In the genomic region with DNA sequence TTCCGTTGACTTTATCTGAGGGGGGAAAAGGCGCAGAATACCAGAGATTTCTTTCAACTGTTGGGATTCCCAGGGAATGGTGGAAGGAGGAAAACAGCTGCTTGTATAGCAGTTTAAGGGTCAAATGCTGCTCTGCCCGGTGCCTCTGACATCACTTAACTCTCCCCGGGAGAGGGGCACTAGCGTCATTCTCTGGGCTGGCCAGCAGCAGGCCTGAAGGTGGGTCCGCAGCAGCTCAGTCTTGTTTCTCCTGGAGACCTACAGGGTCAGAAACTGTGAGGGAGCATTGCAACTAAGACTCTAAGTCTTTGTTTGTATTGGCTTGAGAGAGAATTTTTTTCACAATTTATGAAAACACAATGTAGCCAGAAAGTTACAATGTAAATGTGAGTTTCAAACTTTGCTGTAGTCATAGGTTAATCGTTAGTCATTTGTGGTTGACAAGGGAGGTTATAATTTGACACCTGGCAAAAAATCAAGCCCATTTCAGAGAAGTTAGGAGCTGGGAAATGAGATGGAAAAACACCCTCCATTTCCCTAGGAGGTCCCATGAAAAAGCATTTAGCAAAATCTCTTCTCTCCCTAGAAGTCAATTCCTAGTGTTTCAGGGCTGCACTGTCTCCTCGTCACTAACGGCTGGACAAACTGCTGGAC, we compare ENCODE assay signal across 18 mouse cellular contexts.
DNase-seq lines count a peak whose midpoint lies in the region; ATAC-seq and TF ChIP-seq lines count a peak whose summit lies in the region.
"Had no signal": no experiment of that assay in that cellular context is flagged by ENCODE, and none has a peak within 500 bp of the region (broad histone marks: within the 10 kb centered on the region; RNA-seq: fewer than 3 reads in every experiment).

No protein-coding gene starts in this region.

- 0 out of 2 replicates have a peak, but pooled peaks have one; percentile 39 for ATAC-seq in limb, embryonic 11.5 days (ENCODE audit: insufficient number of reproducible peaks, low FRiP score, low TSS enrichment, low read depth)
- 0 out of 2 replicates have a peak, but pooled peaks have one; percentile 68 for ATAC-seq in kidney, postnatal 0 days (replicated peaks; ENCODE audit: low FRiP score, low read depth)
- ATAC-seq: intestine, postnatal 0 days had no signal

- WGBS in limb, embryonic 11.5 days, result 36% methylated on average over 9 of the region's 9 CpGs
- 47% methylated on average over 9 of the region's 9 CpGs for WGBS in limb, embryonic 10.5 days
- 24% methylated on average over 9 of the region's 9 CpGs for WGBS in kidney, postnatal 0 days

- 0 out of 2 replicates have a peak overlapping the region, but pooled peaks have one; percentile 22 for H3K27ac ChIP-seq in limb, embryonic 11.5 days (replicated peaks; ENCODE audit: low read depth, low read length)
- H3K27ac ChIP-seq in limb, embryonic 10.5 days, result no peak overlapping the region
- H3K27ac ChIP-seq in kidney, postnatal 0 days, result 0 out of 2 replicates have a peak overlapping the region, but pooled peaks have one; percentile 13
- H3K27ac ChIP-seq: forebrain, embryonic 10.5 days; gastrocnemius, adult 2 months; liver, embryonic 13.5 days; midbrain, embryonic 10.5 days had no signal

- no peak overlapping the region for H3K4me2 ChIP-seq in limb, embryonic 11.5 days (ENCODE audit: low read depth, severe bottlenecking)
- H3K4me2 ChIP-seq in kidney, postnatal 0 days (ENCODE audit: low read length), result no peak overlapping the region
- H3K4me2 ChIP-seq: heart, embryonic 11.5 days; liver, embryonic 13.5 days had no signal

- H3K9ac ChIP-seq in limb, embryonic 11.5 days (ENCODE audit: low read length), result no peak overlapping the region
- H3K9ac ChIP-seq in kidney, postnatal 0 days (ENCODE audit: low read depth, low read length), result no peak overlapping the region
- H3K9ac ChIP-seq: liver, embryonic 13.5 days had no signal

- no peaks in the 10 kb centered on the region for H3K9me3 ChIP-seq in limb, embryonic 11.5 days (ENCODE audit: control insufficient read depth, low read length)
- no peaks in the 10 kb centered on the region for H3K9me3 ChIP-seq in limb, embryonic 10.5 days (replicated peaks)
- H3K9me3 ChIP-seq in kidney, postnatal 0 days (replicated peaks; ENCODE audit: low read length), result no peaks in the 10 kb centered on the region
- H3K9me3 ChIP-seq: forebrain, embryonic 10.5 days; G1E; liver, embryonic 13.5 days; midbrain, embryonic 10.5 days had no signal

- H3K36me3 ChIP-seq in limb, embryonic 11.5 days (ENCODE audit: control insufficient read depth, insufficient read depth, low read length), result no peaks in the 10 kb centered on the region
- H3K36me3 ChIP-seq in limb, embryonic 10.5 days, result no peaks in the 10 kb centered on the region
- H3K36me3 ChIP-seq in kidney, postnatal 0 days (ENCODE audit: insufficient read depth, low read length), result no peaks in the 10 kb centered on the region
- H3K36me3 ChIP-seq: forebrain, embryonic 10.5 days; G1E; liver, embryonic 13.5 days; midbrain, embryonic 10.5 days had no signal

- TF ChIP-seq CTCF in kidney, postnatal 0 days (IDR thresholded peaks at IDR 0.05; ENCODE audit: low read depth), result no peak

- no peaks in the 10 kb centered on the region for H3K27me3 ChIP-seq in limb, embryonic 11.5 days (ENCODE audit: control insufficient read depth, insufficient read depth, low read length)
- peaks cover 3% of the 10 kb centered on the region; the same call in 1 of the 2 replicates for H3K27me3 ChIP-seq in limb, embryonic 10.5 days (ENCODE audit: low read depth, poor library complexity, severe bottlenecking)
- no peaks in the 10 kb centered on the region for H3K27me3 ChIP-seq in kidney, postnatal 0 days (ENCODE audit: insufficient read depth, low read length)
- H3K27me3 ChIP-seq: liver, embryonic 13.5 days had no signal

- H3K4me1 ChIP-seq in limb, embryonic 11.5 days (ENCODE audit: control insufficient read depth, insufficient read depth, low read length), result no peaks in the 10 kb centered on the region
- H3K4me1 ChIP-seq in limb, embryonic 10.5 days, result peaks cover 20% of the 10 kb centered on the region
- peaks cover 3% of the 10 kb centered on the region; the same call in 1 of the 2 replicates for H3K4me1 ChIP-seq in kidney, postnatal 0 days (replicated peaks; ENCODE audit: insufficient read depth, low read length)
- H3K4me1 ChIP-seq: liver, embryonic 13.5 days had no signal

- H3K4me3 ChIP-seq in limb, embryonic 11.5 days (ENCODE audit: low read depth, low read length), result no peak overlapping the region
- no peak overlapping the region for H3K4me3 ChIP-seq in limb, embryonic 10.5 days
- H3K4me3 ChIP-seq in kidney, postnatal 0 days (replicated peaks; ENCODE audit: low read depth, low read length), result no peak overlapping the region
- H3K4me3 ChIP-seq: forebrain, embryonic 10.5 days; gastrocnemius, adult 2 months; liver, embryonic 13.5 days; midbrain, embryonic 10.5 days; myocyte had no signal

- peak; percentile 48 for DNase-seq in limb, embryonic 11.5 days (ENCODE audit: low spot score)
- no peak for DNase-seq in limb, embryonic 10.5 days (ENCODE audit: low spot score)
- peak; percentile 16 for DNase-seq in fibroblast of lung, adult 2 months (ENCODE audit: low read depth)
- DNase-seq in kidney, postnatal 0 days (ENCODE audit: low spot score), result peak; percentile 50
- peak; percentile 34 for DNase-seq in mesoderm, embryonic 11.5 days (ENCODE audit: low read depth, low spot score)
- no peak for DNase-seq in layer of hippocampus, adult 9-11 months
- no peak for DNase-seq in gastrocnemius, adult 8-10 months (ENCODE audit: low spot score in 2 of 2)
- no peak for DNase-seq in right cerebral cortex, postnatal 25 days
- DNase-seq: cerebellum, adult 11-12 months; gastrocnemius, adult 2 months; liver, embryonic 13.5 days; lung, postnatal 10 days had no signal

Comparison
In these comparisons a context has a peak if more than half of its experiments do, and no peak if none do; other contexts are left out.
1. DNase-seq: peak in limb, embryonic 11.5 days (single experiment), fibroblast of lung, adult 2 months (single experiment), kidney, postnatal 0 days (single experiment) and mesoderm, embryonic 11.5 days (single experiment); none in limb, embryonic 10.5 days (single experiment), layer of hippocampus, adult 9-11 months (single experiment), gastrocnemius, adult 8-10 months (0 of 2) and right cerebral cortex, postnatal 25 days (single experiment).